Comparison of ENCODE assay signal across 8 mouse cellular contexts in genomic region chr4:140837879-140838278, GRCm38 (mm10). TPM values are rescaled to one million over a fixed set of nuclear protein-coding genes. Genes with fewer than 3 reads are reported as not detected.
DNase-seq lines count a peak whose midpoint lies in the region; ATAC-seq and TF ChIP-seq lines count a peak whose summit lies in the region.

No protein-coding gene starts in this region.

- H3K9ac ChIP-seq in intestine, embryonic 15.5 days: no peak overlapping the region
- H3K9ac ChIP-seq in stomach, postnatal 0 days (ENCODE audit: low read length): no peak overlapping the region
- H3K9ac ChIP-seq in forebrain, embryonic 13.5 days: no peak overlapping the region

- no peak for TF ChIP-seq CTCF in gastrocnemius, adult 2 months (IDR thresholded peaks at IDR 0.05)
- TF ChIP-seq CTCF in stomach, postnatal 0 days (IDR thresholded peaks at IDR 0.05; ENCODE audit: low read depth): no peak

- H3K4me3 ChIP-seq in gastrocnemius, adult 2 months: no peak overlapping the region
- no peak overlapping the region for H3K4me3 ChIP-seq in intestine, embryonic 15.5 days (replicated peaks)
- no peak overlapping the region for H3K4me3 ChIP-seq in stomach, postnatal 0 days (ENCODE audit: low read depth, low read length)
- H3K4me3 ChIP-seq in forebrain, embryonic 13.5 days: no peak overlapping the region

- H3K4me1 ChIP-seq in intestine, embryonic 15.5 days (replicated peaks): peaks cover 16% of the 10 kb centered on the region
- no peaks in the 10 kb centered on the region for H3K4me1 ChIP-seq in stomach, postnatal 0 days (replicated peaks; ENCODE audit: control insufficient read depth, insufficient read depth)
- peaks cover 36% of the 10 kb centered on the region for H3K4me1 ChIP-seq in forebrain, embryonic 13.5 days

- H3K27me3 ChIP-seq in intestine, embryonic 15.5 days (replicated peaks): no peaks in the 10 kb centered on the region
- no peaks in the 10 kb centered on the region for H3K27me3 ChIP-seq in stomach, postnatal 0 days (ENCODE audit: control insufficient read depth, insufficient read depth, low read length)
- no peaks in the 10 kb centered on the region for H3K27me3 ChIP-seq in forebrain, embryonic 13.5 days

- peak; percentile 33 for DNase-seq in gastrocnemius, adult 2 months
- no peak for DNase-seq in gastrocnemius, postnatal 14 days
- DNase-seq in urinary bladder, postnatal 36 days (ENCODE audit: low spot score in 2 of 2): peak; percentile 60 to 72
- no peak for DNase-seq in urinary bladder, adult 2 months (ENCODE audit: low spot score)
- peak; percentile 81 for DNase-seq in stomach, postnatal 0 days (ENCODE audit: low spot score)
- DNase-seq in B cell, adult 2 months: no peak

- no peak overlapping the region for H3K27ac ChIP-seq in gastrocnemius, adult 2 months
- no peak overlapping the region for H3K27ac ChIP-seq in intestine, embryonic 15.5 days
- H3K27ac ChIP-seq in stomach, postnatal 0 days (replicated peaks): no peak overlapping the region
- H3K27ac ChIP-seq in forebrain, embryonic 13.5 days: no peak overlapping the region

- peak; percentile 88 for ATAC-seq in intestine, embryonic 15.5 days
- ATAC-seq in stomach, postnatal 0 days (ENCODE audit: low FRiP score, low TSS enrichment): peak; percentile 86
- no peak for ATAC-seq in forebrain, embryonic 13.5 days

- WGBS in intestine, embryonic 15.5 days: 19% methylated on average over 8 of the region's 8 CpGs
- WGBS in stomach, postnatal 0 days: 14% methylated on average over 8 of the region's 8 CpGs
- 21% methylated on average over 8 of the region's 8 CpGs for WGBS in forebrain, embryonic 13.5 days

- no peak for TF ChIP-seq EP300 in stomach, postnatal 0 days (optimal IDR thresholded peaks at IDR 0.05)

- intact Hi-C loops in gastrocnemius, adult 2 months (cut with DNase I): loop anchor here (5.0 kb wide), 1 partner anchor 44 kb away; no protein-coding TSS in a partner anchor
- intact Hi-C loops in gastrocnemius, postnatal 14 days (cut with DNase I; ENCODE audit: low total_unique reads): no loop called here

- H3K9me3 ChIP-seq in intestine, embryonic 15.5 days: no peaks in the 10 kb centered on the region
- no peaks in the 10 kb centered on the region for H3K9me3 ChIP-seq in stomach, postnatal 0 days (ENCODE audit: control insufficient read depth, low read length)
- no peaks in the 10 kb centered on the region for H3K9me3 ChIP-seq in forebrain, embryonic 13.5 days (replicated peaks)

- H3K36me3 ChIP-seq in intestine, embryonic 15.5 days: no peaks in the 10 kb centered on the region
- no peaks in the 10 kb centered on the region for H3K36me3 ChIP-seq in stomach, postnatal 0 days (ENCODE audit: control insufficient read depth, insufficient read depth, low read length)
- H3K36me3 ChIP-seq in forebrain, embryonic 13.5 days (ENCODE audit: poor library complexity, severe bottlenecking): no peaks in the 10 kb centered on the region

- H3K4me2 ChIP-seq in intestine, embryonic 15.5 days (replicated peaks): peak overlapping the region; percentile 34
- H3K4me2 ChIP-seq in stomach, postnatal 0 days (replicated peaks; ENCODE audit: low read depth): no peak overlapping the region
- H3K4me2 ChIP-seq in forebrain, embryonic 13.5 days: no peak overlapping the region

RNA-seq across cellular contexts. Expression of gene Padi1, which starts 7.7 kb away (rescaled TPM):
- total RNA-seq in gastrocnemius, adult 2 months (2021): under 1 TPM in 1 of 2 experiments, not detected in 1; 0.22 TPM
- total RNA-seq in gastrocnemius, postnatal 14 days (2021): under 1 TPM; 0.07 to 0.08 TPM
- polyA plus RNA-seq in urinary bladder, adult 2 months (2012; rRNA removed): 1.0 and 1.2 TPM in 2 replicates
- polyA plus RNA-seq in intestine, embryonic 15.5 days (2015; fragmentation: Nextera tagmentation; extraction: Ambion mirVana): 0.19 and 0.32 TPM in 2 replicates
- polyA plus RNA-seq in stomach, postnatal 0 days (2015; fragmentation: Nextera tagmentation; extraction: Ambion mirVana): 1.3 and 2.1 TPM in 2 replicates
- polyA plus RNA-seq in forebrain, embryonic 13.5 days (2015; fragmentation: Nextera tagmentation; extraction: Ambion mirVana): 0.09 TPM in 1 of 2 replicates, not detected in the other

RNA-seq across cellular contexts. Expression of gene Padi3, which starts 27.4 kb away (rescaled TPM):
- total RNA-seq in gastrocnemius, adult 2 months (2021): 1 to 10 TPM; 1.1 to 6.9 TPM
- 1 to 10 TPM; 1.3 to 1.9 TPM for total RNA-seq in gastrocnemius, postnatal 14 days (2021)
- polyA plus RNA-seq in urinary bladder, adult 2 months (2012; rRNA removed): 0.30 and 0.32 TPM in 2 replicates
- 0.40 and 0.42 TPM in 2 replicates for polyA plus RNA-seq in intestine, embryonic 15.5 days (2015; fragmentation: Nextera tagmentation; extraction: Ambion mirVana)
- 0.02 TPM in 1 of 2 replicates, not detected in the other for polyA plus RNA-seq in stomach, postnatal 0 days (2015; fragmentation: Nextera tagmentation; extraction: Ambion mirVana)
- 0.05 TPM in 1 of 2 replicates, not detected in the other for polyA plus RNA-seq in forebrain, embryonic 13.5 days (2015; fragmentation: Nextera tagmentation; extraction: Ambion mirVana)

Comparison
In these comparisons a context has a peak if more than half of its experiments do, and no peak if none do; other contexts are left out.
1. DNase-seq: peak in gastrocnemius, adult 2 months (single experiment), urinary bladder, postnatal 36 days (2 of 2) and stomach, postnatal 0 days (single experiment); none in gastrocnemius, postnatal 14 days (single experiment), urinary bladder, adult 2 months (single experiment) and B cell, adult 2 months (0 of 2).